Mouse (Mus musculus) heart, embryonic 10.5 days (tissue): Measurements from ENCODE around the gene Dnah5. TPM values are rescaled to one million over a fixed set of nuclear protein-coding genes. Genes with fewer than 3 reads are reported as not detected.
"Not testable (repeated sequence)": the region's sequence is repeated elsewhere in the genome, so short reads cannot be mapped to it uniquely, and the experiment has no call there.

Experiments
- DNase-seq: peaks from one replicate; pipeline ENCODE4 v3.0.0-alpha.2; 2017; ENCODE audit warnings: low spot score
- H3K27ac ChIP-seq: fragments of 300-500 bp; sonication (generic); 2 replicates; pipeline ENCODE4 v1.5.1; 2016; ENCODE audit warnings: mild to moderate bottlenecking
- H3K27me3 ChIP-seq: fragments of 300-500 bp; sonication (generic); 2 replicates; pipeline ENCODE4 v1.6.1; 2016; ENCODE audit warnings: mild to moderate bottlenecking; ENCODE audit not compliant: poor library complexity, insufficient read depth, severe bottlenecking
- H3K36me3 ChIP-seq: fragments of 300-500 bp; sonication (generic); 2 replicates; pipeline ENCODE4 v1.6.1; 2016; ENCODE audit warnings: mild to moderate bottlenecking, moderate library complexity
- H3K4me1 ChIP-seq: fragments of 300-500 bp; sonication (generic); 2 replicates; pipeline ENCODE4 v1.6.1; 2016; ENCODE audit warnings: mild to moderate bottlenecking
- H3K4me3 ChIP-seq: fragments of 300-500 bp; sonication (generic); 2 replicates; pipeline ENCODE4 v1.5.1; 2016; ENCODE audit warnings: mild to moderate bottlenecking, moderate library complexity
- H3K9me3 ChIP-seq: fragments of 300-500 bp; sonication (generic); 2 replicates; pipeline ENCODE4 v1.6.1; 2016; ENCODE audit warnings: mild to moderate bottlenecking, moderate library complexity
- WGBS: fragments of 180-500 bp; shearing (Covaris S2); methylation state at CpG from one replicate; pipeline ENCODE4 v1.1.7; 2016; 5-methylcytosine and 5-hydroxymethylcytosine counted together
- polyA plus RNA-seq: library from polyadenylated mRNA; unstranded; fragments of >200 nt; fragmentation: Nextera tagmentation; extraction: Ambion mirVana; gene quantifications from 2 replicates; pipeline ENCODE4 v1.2.1, GENCODE M21; 2016

The Dnah5 gene
- polyA plus RNA-seq, 1 experiment from 2014 or later = 0.04 TPM

DNA sequence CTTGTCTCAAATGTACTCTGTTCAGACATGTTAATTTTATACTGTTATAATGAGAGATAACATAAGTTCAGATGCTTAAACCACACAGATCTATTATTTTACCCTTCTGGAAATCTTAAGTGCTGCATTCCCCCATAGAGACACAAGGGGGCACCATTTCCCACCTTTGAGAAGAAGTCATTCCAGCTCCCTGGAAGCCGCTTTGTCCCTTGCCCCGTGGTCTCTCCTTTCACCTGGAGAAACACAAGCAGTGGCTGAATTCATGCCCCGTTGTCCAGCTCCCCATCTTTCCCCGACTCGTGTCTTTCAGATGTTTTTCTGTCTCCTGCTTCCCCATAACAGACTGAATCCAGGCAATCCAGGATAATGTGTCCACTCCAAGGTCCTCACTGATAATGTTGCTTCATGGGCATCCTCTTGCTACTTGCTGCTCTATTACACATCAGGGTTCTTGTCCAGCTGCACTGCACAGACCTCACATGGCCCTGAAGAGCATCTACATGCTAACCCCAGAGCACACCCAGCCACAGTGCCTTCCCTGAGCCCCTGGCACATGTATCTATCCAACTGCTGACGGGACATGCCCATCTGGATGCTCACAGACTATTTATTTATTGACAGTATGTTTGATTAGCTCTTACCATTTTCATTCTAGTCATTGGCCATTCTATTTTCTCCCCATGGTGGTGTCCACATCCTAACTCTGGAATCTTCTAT is 112.4 kb downstream of the Dnah5 start:
- no peaks in the 10 kb centered on the region for H3K9me3 ChIP-seq

GRCm38 (mm10) chr15:28322533-28322932 is 119.0 kb downstream of the Dnah5 start:
- 84% methylated on average over 7 of the region's 7 CpGs for WGBS
- H3K4me1 ChIP-seq = no peaks in the 10 kb centered on the region
- H3K4me3 ChIP-seq = no peak overlapping the region
- no peaks in the 10 kb centered on the region for H3K9me3 ChIP-seq
- DNase-seq = no peak
- H3K27ac ChIP-seq = no peak overlapping the region
- H3K36me3 ChIP-seq = no peaks in the 10 kb centered on the region
- H3K27me3 ChIP-seq = no peaks in the 10 kb centered on the region

More for the DNA sequence above, 112.4 kb downstream of the Dnah5 start:
- H3K27me3 ChIP-seq = no peaks in the 10 kb centered on the region
- no peak for DNase-seq
- no peaks in the 10 kb centered on the region for H3K4me1 ChIP-seq
- no peaks in the 10 kb centered on the region for H3K36me3 ChIP-seq
- H3K4me3 ChIP-seq = no peak overlapping the region
- no peak overlapping the region for H3K27ac ChIP-seq
- 29% methylated on average over 6 of the region's 6 CpGs for WGBS

DNA sequence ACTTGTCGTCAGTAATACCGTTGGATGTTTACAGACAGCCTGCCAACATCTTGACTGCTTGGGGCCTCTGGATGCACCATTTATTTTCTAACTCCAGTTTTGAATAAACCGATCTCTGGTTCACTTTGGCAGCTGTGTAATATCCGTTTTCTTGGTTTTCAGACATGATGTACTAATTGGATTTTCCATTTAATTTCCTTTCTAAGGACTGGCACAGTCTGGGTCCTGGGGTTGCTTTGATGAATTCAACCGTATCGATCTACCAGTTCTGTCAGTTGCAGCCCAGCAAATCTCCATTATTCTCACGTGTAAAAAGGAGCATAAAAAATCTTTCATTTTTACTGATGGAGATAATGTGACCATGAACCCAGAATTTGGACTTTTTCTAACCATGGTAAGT is 123.4 kb downstream of the Dnah5 start:
- no peaks in the 10 kb centered on the region for H3K36me3 ChIP-seq

GRCm38 (mm10) chr15:28327441-28327840 is 123.9 kb downstream of the Dnah5 start:
- no peak for DNase-seq
- no peaks in the 10 kb centered on the region for H3K36me3 ChIP-seq
- no peaks in the 10 kb centered on the region for H3K4me1 ChIP-seq
- H3K9me3 ChIP-seq = no peaks in the 10 kb centered on the region
- no peak overlapping the region for H3K4me3 ChIP-seq
- H3K27ac ChIP-seq = no peak overlapping the region
- H3K27me3 ChIP-seq = no peaks in the 10 kb centered on the region
- 83% methylated on average over 9 of the region's 9 CpGs for WGBS

More for the DNA sequence above, 123.4 kb downstream of the Dnah5 start:
- no peak overlapping the region for H3K27ac ChIP-seq
- no peak overlapping the region for H3K4me3 ChIP-seq
- WGBS = 83% methylated on average over 7 of the region's 7 CpGs
- no peaks in the 10 kb centered on the region for H3K9me3 ChIP-seq
- DNase-seq = no peak
- no peaks in the 10 kb centered on the region for H3K4me1 ChIP-seq
- no peaks in the 10 kb centered on the region for H3K27me3 ChIP-seq

DNA sequence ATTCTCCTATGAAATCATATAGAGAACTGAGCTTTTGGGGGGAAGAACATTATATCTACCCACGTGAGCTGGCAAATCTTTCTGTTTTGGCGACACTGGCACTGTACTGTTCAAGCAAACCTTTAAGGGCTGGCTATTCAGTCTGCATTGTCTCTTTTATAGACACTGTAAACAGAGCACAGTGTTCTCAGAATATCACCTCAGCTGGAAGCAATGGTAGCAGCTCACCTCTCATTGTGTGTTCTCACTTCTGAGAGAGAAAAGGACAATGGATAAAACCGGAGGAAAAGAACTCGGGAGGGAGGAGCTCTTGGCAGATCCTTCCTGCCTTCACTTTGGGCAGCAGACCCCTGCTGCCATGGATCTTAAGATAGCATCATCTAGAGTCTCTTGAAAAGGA is 137.6 kb downstream of the Dnah5 start:
- Histone ChIP-seq H3K36me3 (no peaks in the 10 kb centered on the region), H3K9me3 (no peaks in the 10 kb centered on the region), H3K4me1 (no peaks in the 10 kb centered on the region), H3K27ac (no peak overlapping the region), H3K4me3 (no peak overlapping the region), H3K27me3 (no peaks in the 10 kb centered on the region)
- 42% methylated on average over 4 of the region's 4 CpGs for WGBS
- DNase-seq = no peak

DNA sequence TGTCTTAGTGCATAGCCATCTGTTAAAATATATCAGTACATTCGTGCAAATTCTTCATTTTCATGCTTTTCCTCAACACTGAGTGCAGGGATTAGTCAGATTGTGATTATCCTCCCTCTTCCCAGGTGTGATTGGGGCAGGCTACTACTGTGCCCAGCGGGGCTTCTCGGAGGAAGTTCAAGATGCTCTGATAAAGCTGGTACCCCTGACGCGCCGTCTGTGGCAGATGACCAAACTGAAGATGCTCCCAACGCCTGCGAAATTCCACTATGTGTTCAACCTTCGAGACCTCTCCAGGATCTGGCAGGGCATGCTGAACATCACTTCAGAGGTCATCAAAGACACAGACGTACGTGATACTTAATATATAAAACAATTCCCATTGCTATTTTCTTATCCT is 164.0 kb downstream of the Dnah5 start:
- no peaks in the 10 kb centered on the region for H3K27me3 ChIP-seq
- H3K9me3 ChIP-seq = no peaks in the 10 kb centered on the region
- no peaks in the 10 kb centered on the region for H3K4me1 ChIP-seq
- H3K27ac ChIP-seq = no peak overlapping the region
- no peaks in the 10 kb centered on the region for H3K36me3 ChIP-seq
- 65% methylated on average over 11 of the region's 11 CpGs for WGBS
- H3K4me3 ChIP-seq = no peak overlapping the region
- DNase-seq = no peak

DNA sequence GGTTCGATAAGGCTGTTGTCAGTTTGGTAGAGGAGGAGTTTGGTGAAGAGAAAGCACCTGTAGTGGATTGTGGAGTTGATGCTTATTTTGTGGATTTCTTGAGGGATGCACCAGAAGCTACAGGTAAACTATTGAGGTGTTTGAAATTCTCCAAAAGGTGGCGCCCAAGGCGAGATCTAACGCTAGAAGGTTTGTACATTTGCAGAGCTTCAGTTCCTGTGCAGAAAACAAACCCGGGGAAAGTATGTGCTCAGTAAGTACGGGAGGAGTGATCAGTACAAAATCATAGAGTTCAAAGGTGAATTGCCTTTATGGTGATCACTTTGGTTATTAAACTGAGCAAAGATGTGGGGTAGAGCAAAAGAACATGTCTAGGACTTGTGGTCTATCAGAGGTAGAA is 166.9 kb downstream of the Dnah5 start:
- no peak for DNase-seq
- H3K27me3 ChIP-seq = no peaks in the 10 kb centered on the region
- no peak overlapping the region for H3K27ac ChIP-seq
- no peaks in the 10 kb centered on the region for H3K36me3 ChIP-seq
- 80% methylated on average over 6 of the region's 6 CpGs for WGBS
- no peaks in the 10 kb centered on the region for H3K4me1 ChIP-seq
- no peaks in the 10 kb centered on the region for H3K9me3 ChIP-seq
- H3K4me3 ChIP-seq = no peak overlapping the region

DNA sequence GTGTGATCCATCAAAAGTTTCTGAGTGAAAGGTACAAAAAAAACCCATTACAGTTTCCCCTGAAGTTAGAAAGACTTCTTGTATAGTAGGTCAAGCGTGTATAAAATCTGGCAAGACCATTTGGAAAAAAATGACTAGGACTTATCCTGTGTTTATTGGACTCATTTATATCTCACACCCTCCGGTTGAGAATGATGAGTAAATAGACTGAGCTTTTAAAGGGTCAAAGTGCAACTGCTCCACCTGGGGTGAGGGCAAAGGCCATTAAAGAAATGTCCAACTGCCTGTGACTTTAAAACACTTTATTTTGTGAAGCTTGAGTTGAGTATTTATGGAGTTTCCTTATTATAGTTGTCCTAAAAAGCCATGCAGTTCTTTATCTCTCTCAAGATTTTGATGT is 168.0 kb downstream of the Dnah5 start:
- WGBS = 74% methylated on average over 2 of the region's 2 CpGs
- Histone ChIP-seq H3K27me3 (no peaks in the 10 kb centered on the region), H3K27ac (no peak overlapping the region), H3K4me1 (no peaks in the 10 kb centered on the region), H3K36me3 (no peaks in the 10 kb centered on the region), H3K9me3 (no peaks in the 10 kb centered on the region), H3K4me3 (no peak overlapping the region)
- DNase-seq = no peak

GRCm38 (mm10) chr15:28374394-28374793 is 170.8 kb downstream of the Dnah5 start:
- no peaks in the 10 kb centered on the region for H3K27me3 ChIP-seq
- no peaks in the 10 kb centered on the region for H3K4me1 ChIP-seq
- DNase-seq = no peak
- no peak overlapping the region for H3K4me3 ChIP-seq
- H3K27ac ChIP-seq = no peak overlapping the region
- no peaks in the 10 kb centered on the region for H3K9me3 ChIP-seq
- WGBS = 78% methylated on average over 1 of the region's 1 CpGs
- no peaks in the 10 kb centered on the region for H3K36me3 ChIP-seq

DNA sequence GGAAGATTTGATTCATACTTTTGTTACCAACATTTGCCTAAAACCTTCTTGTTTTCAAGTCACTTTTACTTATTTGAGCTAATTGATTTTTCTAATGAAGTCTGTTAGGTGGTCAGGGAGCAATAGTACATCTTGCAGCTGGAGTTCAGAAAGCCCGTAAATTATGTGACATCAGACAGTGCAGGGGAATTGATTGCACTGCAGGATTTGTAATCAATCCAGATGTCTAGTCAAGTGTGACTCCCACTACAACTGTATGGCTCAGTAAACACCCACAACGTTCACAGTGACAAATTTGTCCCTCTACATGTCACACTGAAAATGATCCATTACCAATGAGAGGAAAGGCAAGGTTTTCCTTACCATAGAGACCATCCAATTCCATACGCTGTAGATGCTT is 177.4 kb downstream of the Dnah5 start:
- no peak for DNase-seq
- no peaks in the 10 kb centered on the region for H3K4me1 ChIP-seq
- H3K27ac ChIP-seq = no peak overlapping the region
- no peak overlapping the region for H3K4me3 ChIP-seq
- H3K27me3 ChIP-seq = no peaks in the 10 kb centered on the region
- no peaks in the 10 kb centered on the region for H3K36me3 ChIP-seq
- 85% methylated on average over 3 of the region's 3 CpGs for WGBS
- H3K9me3 ChIP-seq = no peaks in the 10 kb centered on the region

DNA sequence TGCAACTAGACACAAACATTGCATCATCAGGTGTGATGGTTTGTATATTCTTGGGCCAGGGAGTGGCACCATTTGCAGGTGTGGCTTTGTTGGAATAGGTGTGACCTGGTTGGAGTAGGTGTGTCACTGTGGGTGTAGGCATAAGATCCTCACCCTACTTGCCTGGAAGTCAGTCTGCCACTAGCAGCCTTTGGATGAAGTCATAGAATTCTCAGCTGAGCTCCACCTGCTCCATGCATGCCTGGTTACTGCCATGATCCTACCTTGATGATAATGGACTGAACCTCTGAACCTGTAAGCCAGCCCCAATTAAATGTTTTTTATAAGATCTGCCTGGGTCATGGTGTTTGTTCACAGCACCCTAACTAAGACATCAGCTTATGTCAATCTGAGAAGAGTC is 190.2 kb downstream of the Dnah5 start:
- not testable (repeated sequence) for H3K27ac ChIP-seq, H3K4me3 ChIP-seq, DNase-seq, H3K4me1 ChIP-seq, H3K9me3 ChIP-seq, H3K36me3 ChIP-seq, H3K27me3 ChIP-seq

- Histone ChIP-seq H3K4me3 (no peak overlapping the region), H3K27me3 (no peaks in the 10 kb centered on the region)
Measured at GRCm38 (mm10) chr15:28395481-28395880, 191.9 kb downstream of the Dnah5 start.

DNA sequence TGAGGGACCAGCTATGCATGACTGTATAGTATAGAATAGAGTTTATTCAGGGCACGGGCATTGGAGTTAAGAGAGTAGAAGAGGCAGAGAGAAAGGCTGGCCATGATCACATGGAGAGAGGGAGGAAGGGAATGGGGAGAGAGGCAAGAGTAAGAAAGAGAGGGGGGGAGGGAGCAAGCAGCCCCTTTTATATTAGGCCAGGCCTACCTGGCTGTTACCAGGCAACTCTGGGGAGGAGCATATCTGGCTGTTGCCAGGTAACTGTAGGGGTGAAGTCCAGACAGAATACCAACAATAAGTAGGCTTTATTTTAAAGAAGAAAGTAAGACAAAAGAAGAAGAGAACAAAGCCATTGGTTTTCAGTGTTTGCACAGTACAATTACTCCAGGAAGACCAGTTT is 194.9 kb downstream of the Dnah5 start:
- Histone ChIP-seq H3K27me3 (no peaks in the 10 kb centered on the region), H3K27ac (no peak overlapping the region), H3K4me3 (no peak overlapping the region), H3K9me3 (no peaks in the 10 kb centered on the region), H3K4me1 (no peaks in the 10 kb centered on the region), H3K36me3 (no peaks in the 10 kb centered on the region)
- DNase-seq = no peak
- 67% methylated on average over 1 of the region's 1 CpGs for WGBS

More at GRCm38 (mm10) chr15:28395481-28395880, 191.9 kb downstream of the Dnah5 start:
- Histone ChIP-seq H3K36me3 (no peaks in the 10 kb centered on the region), H3K27ac (no peak overlapping the region), H3K9me3 (no peaks in the 10 kb centered on the region), H3K4me1 (no peaks in the 10 kb centered on the region)
- DNase-seq = no peak
- WGBS = 75% methylated on average over 4 of the region's 4 CpGs

DNA sequence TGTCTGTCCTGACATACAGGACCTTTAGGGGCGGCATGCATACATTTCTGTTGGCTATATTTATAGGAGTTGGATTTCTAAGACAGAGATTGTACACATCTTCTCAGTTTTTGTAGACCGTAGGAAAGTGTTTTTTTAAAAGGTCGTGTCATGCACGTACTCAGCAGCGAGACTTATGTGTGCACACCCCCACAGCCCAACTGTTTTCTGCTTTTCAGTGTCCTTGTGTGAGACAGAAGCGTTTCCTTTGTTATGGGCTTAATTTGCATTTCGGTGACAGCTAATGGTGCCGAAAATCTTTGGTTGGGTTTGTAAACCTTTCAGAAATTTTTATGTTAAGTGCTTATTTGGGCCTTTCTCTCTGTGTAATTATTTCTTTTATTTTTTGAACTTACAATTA is 195.7 kb downstream of the Dnah5 start:
- WGBS = 78% methylated on average over 8 of the region's 8 CpGs

More for the DNA sequence above, 195.7 kb downstream of the Dnah5 start:
- DNase-seq = no peak
- Histone ChIP-seq H3K9me3 (no peaks in the 10 kb centered on the region), H3K27ac (no peak overlapping the region), H3K4me1 (no peaks in the 10 kb centered on the region), H3K27me3 (no peaks in the 10 kb centered on the region), H3K4me3 (no peak overlapping the region), H3K36me3 (no peaks in the 10 kb centered on the region)
